Mouse (Mus musculus) megakaryocyte, embryonic 14.5 days (primary cell): Measurements from ENCODE around the gene Ldhc. TPM values are rescaled to one million over a fixed set of nuclear protein-coding genes. Genes with fewer than 3 reads are reported as not detected.

Source experiments
- H3K27me3 ChIP-seq: replicated peaks from 2 replicates; pipeline ENCODE3; 2012; ENCODE audit warnings: inconsistent platforms
- H3K36me3 ChIP-seq: replicated peaks from 2 replicates; pipeline ENCODE3; 2012; ENCODE audit warnings: low read length, inconsistent platforms, mixed read lengths
- H3K4me1 ChIP-seq: 2 replicates; pipeline ENCODE4 v1.6.1; 2012; ENCODE audit warnings: inconsistent platforms
- H3K4me3 ChIP-seq: replicated peaks from 2 replicates; pipeline ENCODE3; 2012; ENCODE audit warnings: moderate library complexity, mild to moderate bottlenecking, inconsistent platforms
- H3K9me3 ChIP-seq: 2 replicates; pipeline ENCODE4 v1.6.1; 2012; ENCODE audit warnings: inconsistent platforms
- FLI1 ChIP-seq: IDR thresholded peaks from 2 replicates; pipeline ENCODE4 v1.6.1; 2012; ENCODE audit warnings: low read length, inconsistent platforms, mixed read lengths
- GATA1 ChIP-seq: IDR thresholded peaks from 3 replicates; pipeline ENCODE4 v1.6.1; 2012; ENCODE audit warnings: mixed read lengths, low read length, inconsistent platforms, borderline replicate concordance
- polyA plus RNA-seq: library from polyadenylated mRNA; stranded (reverse); fragments of >175 nt; gene quantifications from 2 replicates; pipeline ENCODE4 v1.2.3, GENCODE M21; 2012; ENCODE audit warnings: low replicate concordance; ENCODE audit not compliant: insufficient read depth

Ldhc gene
- polyA plus RNA-seq, 1 experiment, result 0.35 TPM

DNA sequence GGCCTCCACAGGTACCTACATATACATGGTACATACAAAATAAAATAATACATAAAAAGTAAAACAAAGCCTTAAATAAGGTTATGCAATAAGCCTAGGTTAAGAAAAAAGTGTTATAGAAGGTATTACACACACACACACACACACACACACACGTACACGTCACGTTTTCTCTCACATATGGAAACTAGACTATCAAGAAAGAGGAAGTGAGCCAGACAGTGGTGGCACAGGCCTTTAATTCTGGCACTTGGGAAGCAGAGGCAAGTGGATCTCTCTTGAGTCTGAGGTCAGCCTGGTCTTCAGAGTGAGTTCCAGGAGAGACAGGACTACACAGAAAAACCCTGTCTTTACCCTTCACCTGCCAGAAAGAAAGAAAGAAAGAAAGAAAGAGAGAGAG lies 34.5 kb downstream of the Ldhc start:
- no peaks in the 10 kb centered on the region for H3K27me3 ChIP-seq
- H3K4me1 ChIP-seq, result peaks cover 30% of the 10 kb centered on the region
- TF ChIP-seq GATA1, result no peak
- TF ChIP-seq FLI1, result no peak
- H3K9me3 ChIP-seq, result no peaks in the 10 kb centered on the region
- peaks cover 93% of the 10 kb centered on the region for H3K36me3 ChIP-seq
- H3K4me3 ChIP-seq, result no peak overlapping the region

DNA sequence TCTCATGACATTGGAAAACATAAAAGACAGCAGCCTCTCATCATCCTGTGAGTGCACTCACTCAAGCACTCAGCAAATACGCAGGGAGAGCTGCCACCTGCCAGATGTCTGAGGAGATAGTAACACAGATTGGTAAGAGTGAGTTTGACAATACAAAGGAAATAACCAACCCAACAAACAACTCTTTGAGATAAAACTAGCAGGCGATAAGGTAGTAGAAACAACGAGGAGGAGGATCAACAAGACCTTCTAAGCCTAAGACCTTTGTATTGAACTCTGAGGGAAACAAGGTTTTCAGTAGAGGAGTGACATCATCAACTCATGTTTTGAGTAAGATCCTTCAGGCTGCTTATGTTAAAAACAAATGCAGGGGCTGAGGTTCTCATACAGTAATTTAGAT lies 38.3 kb downstream of the Ldhc start:
- TF ChIP-seq FLI1 (no peak), GATA1 (no peak)
- peaks cover 96% of the 10 kb centered on the region for H3K36me3 ChIP-seq
- no peaks in the 10 kb centered on the region for H3K9me3 ChIP-seq
- H3K4me3 ChIP-seq, result no peak overlapping the region
- no peaks in the 10 kb centered on the region for H3K27me3 ChIP-seq
- H3K4me1 ChIP-seq, result peaks cover 35% of the 10 kb centered on the region

GRCm38 (mm10) chr7:46911250-46911649 lies 50.2 kb downstream of the Ldhc start:
- Histone ChIP-seq H3K27me3 (no peaks in the 10 kb centered on the region), H3K4me3 (no peak overlapping the region), H3K4me1 (peaks cover 35% of the 10 kb centered on the region), H3K9me3 (no peaks in the 10 kb centered on the region), H3K36me3 (peaks cover 91% of the 10 kb centered on the region)
- no peak for TF ChIP-seq FLI1
- TF ChIP-seq GATA1, result no peak

- Histone ChIP-seq H3K36me3 (peaks cover 54% of the 10 kb centered on the region), H3K9me3 (no peaks in the 10 kb centered on the region), H3K4me1 (peaks cover 48% of the 10 kb centered on the region), H3K4me3 (peak overlapping the region; percentile 54), H3K27me3 (no peaks in the 10 kb centered on the region)
- TF ChIP-seq GATA1 (no peak), FLI1 (no peak)
Observed at GRCm38 (mm10) chr7:46916376-46916775, 55.4 kb downstream of the Ldhc start.

DNA sequence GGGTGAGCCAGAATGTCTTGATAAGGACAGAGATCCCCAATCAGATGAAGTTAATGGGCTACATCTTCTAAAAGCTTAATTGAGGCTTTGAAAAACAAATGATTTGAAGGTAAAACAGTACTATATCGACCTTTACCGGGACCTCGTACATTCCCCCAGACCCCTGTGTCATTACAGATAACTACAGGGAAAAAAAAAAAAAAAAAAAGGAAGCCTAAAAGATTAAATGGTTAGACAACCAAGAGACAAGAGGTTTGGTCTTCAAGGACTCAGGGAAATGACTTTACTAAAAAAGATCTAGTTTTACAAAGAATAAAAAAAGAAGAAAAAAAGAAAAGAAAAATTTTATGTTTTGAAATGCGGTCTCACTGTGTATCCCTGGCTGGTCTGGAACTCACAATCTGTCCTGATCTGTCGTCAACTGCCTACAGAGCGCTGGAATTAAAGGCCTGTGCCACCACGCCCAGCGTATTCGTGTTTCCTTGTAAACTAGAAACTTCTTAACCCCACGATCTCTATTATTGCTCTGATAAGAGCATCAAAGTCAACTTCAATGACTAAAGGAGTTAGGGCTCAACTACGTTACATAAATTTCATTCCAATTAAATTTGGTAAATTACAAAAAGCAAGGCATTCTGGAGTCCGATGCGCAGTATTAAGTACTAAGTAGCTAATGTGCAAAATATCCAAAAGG lies 57.8 kb downstream of the Ldhc start:
- no peaks in the 10 kb centered on the region for H3K27me3 ChIP-seq
- peaks cover 47% of the 10 kb centered on the region for H3K4me1 ChIP-seq
- no peak for TF ChIP-seq FLI1
- TF ChIP-seq GATA1, result no peak
- no peaks in the 10 kb centered on the region for H3K9me3 ChIP-seq
- peak overlapping the region; percentile 96 for H3K4me3 ChIP-seq
- peaks cover 36% of the 10 kb centered on the region for H3K36me3 ChIP-seq

DNA sequence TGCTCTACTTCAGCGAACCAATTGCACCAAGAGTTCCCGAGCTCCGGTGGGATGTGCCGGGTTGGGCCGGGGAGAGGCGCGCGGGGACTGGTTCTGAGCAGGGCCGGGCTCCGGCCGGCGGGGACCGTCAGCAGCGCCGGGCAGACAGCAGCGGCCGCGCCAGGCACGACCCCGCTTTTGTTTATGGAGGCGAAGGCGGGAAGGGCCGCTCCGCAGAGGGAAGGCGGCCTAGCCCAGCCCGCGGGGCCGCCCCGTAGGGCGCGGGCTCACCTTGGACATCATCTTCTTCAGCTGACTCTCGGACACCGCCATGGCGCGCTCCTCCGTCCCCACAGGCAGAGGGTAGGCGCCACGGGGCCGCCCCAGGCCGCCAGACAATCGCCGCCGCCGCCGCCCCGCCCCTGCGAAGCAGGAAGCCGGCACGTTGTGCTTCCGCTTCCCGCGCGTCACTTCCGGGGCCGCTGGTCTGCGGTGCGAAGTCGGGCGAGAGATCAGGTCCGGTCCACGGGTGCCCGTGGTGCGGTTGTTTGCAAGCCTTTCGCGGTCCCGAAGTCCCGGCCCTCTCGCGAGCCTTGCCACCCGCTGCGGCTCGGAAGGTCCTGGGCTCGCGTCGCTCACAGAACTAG lies 58.7 kb downstream of the Ldhc start, which contains the start of gene Tsg101:
TSS of gene Tsg101 (minus strand) at position 419 of the 626 bp plus-strand sequence.
- Histone ChIP-seq H3K4me3 (peak within 1 kb of the TSS; percentile 96), H3K36me3 (peaks cover 28% of the 10 kb centered on the region), H3K27me3 (no peaks in the 10 kb centered on the region), H3K9me3 (no peaks in the 10 kb centered on the region), H3K4me1 (peaks cover 52% of the 10 kb centered on the region)
- TF ChIP-seq FLI1 (peak; percentile 70; the same call in 1 of the 2 replicates), GATA1 (no peak)

DNA sequence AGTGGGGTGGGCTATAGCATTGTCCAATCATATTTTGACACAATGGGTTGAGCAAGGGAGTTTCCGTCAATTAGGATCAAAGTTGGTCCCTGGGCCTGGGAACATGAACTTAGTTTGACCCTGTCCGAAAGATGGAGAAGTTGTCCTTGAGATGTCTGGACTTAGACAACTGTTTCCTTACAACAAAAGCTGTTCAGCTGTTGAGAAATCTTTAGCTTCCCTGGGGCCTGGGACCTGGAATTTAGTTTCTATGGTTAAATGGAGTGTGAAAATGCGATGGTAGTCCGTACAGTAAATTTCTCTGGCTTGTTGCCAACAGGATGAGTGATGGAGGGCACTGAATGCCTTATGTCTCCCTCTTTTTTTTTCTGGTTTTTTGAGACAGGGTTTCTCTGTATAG lies 61.1 kb downstream of the Ldhc start:
- peaks cover 31% of the 10 kb centered on the region for H3K4me1 ChIP-seq
- peaks cover 18% of the 10 kb centered on the region for H3K36me3 ChIP-seq
- no peaks in the 10 kb centered on the region for H3K9me3 ChIP-seq
- H3K4me3 ChIP-seq, result no peak overlapping the region
- H3K27me3 ChIP-seq, result no peaks in the 10 kb centered on the region
- TF ChIP-seq GATA1 (no peak), FLI1 (no peak)

Other genes with a start within 250 kb of the Ldhc start
- gene Sergef, start 221.4 kb upstream of the Ldhc start, polyA plus RNA-seq, result 2.4 TPM in 1 of 2 replicates, not detected in the other
- 0.11 TPM in 1 of 2 replicates, not detected in the other for gene Tph1, start 188.7 kb upstream of the Ldhc start, polyA plus RNA-seq
- 2.7 TPM in 1 of 2 replicates, not detected in the other for gene Saal1, start 150.5 kb upstream of the Ldhc start, polyA plus RNA-seq
- 99.8 TPM in 1 of 2 replicates, not detected in the other for gene Saa3, start 145.5 kb upstream of the Ldhc start, polyA plus RNA-seq
- not detected in 2 replicates for gene Saa4, start 128.6 kb upstream of the Ldhc start, polyA plus RNA-seq
- not detected in 2 replicates for gene Saa1, start 118.2 kb upstream of the Ldhc start, polyA plus RNA-seq
- gene Saa2, start 109.4 kb upstream of the Ldhc start, polyA plus RNA-seq, result not detected in 2 replicates
- gene Hps5, start 65.1 kb upstream of the Ldhc start, polyA plus RNA-seq, result 0.49 and 1.0 TPM in 2 replicates
- gene Gtf2h1, start 65.1 kb upstream of the Ldhc start, polyA plus RNA-seq, result 14.5 and 19.9 TPM in 2 replicates
- gene Ldha, start 19.7 kb upstream of the Ldhc start, polyA plus RNA-seq, result 1,655 and 1,832 TPM in 2 replicates
- 23.2 and 42.8 TPM in 2 replicates for gene Tsg101, start 58.8 kb downstream of the Ldhc start, polyA plus RNA-seq
- gene Uevld, start 97.3 kb downstream of the Ldhc start, polyA plus RNA-seq, result 0.04 TPM in 1 of 2 replicates, not detected in the other
- gene Gm9999, start 122.4 kb downstream of the Ldhc start, polyA plus RNA-seq, result not detected in 2 replicates
- gene Spty2d1, start 147.2 kb downstream of the Ldhc start, polyA plus RNA-seq, result 3.1 and 5.2 TPM in 2 replicates
- 6.3 and 26.3 TPM in 2 replicates for gene Tmem86a, start 189.4 kb downstream of the Ldhc start, polyA plus RNA-seq